Mouse (Mus musculus) testis, postnatal 14 days (tissue): ENCODE data around the gene Grap2.

Source experiments
- DNase-seq: peaks from one replicate; pipeline ENCODE4 v3.0.0; 2021; ENCODE audit warnings: low spot score

Grap2 gene

DNA sequence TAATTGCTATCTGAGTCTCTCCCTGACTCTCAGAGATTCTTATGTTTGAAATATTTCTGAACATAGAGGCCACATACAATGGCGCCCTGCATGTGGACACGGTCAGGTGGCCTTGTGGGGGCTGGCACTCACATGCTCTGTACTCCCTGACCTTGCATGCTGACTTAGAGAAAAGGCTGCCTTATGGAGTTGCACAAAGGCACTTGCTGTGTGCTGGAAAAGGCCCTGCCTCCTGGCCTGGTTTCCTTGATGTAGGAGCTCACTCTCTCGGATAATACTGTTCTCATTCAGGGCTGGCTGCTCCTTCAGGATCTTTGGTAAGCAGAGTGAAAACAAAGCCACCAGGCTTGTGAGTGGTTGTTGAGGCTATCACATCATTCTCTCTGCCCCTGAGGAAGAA is 111.6 kb downstream of the Grap2 start:
- DNase-seq = no peak

DNA sequence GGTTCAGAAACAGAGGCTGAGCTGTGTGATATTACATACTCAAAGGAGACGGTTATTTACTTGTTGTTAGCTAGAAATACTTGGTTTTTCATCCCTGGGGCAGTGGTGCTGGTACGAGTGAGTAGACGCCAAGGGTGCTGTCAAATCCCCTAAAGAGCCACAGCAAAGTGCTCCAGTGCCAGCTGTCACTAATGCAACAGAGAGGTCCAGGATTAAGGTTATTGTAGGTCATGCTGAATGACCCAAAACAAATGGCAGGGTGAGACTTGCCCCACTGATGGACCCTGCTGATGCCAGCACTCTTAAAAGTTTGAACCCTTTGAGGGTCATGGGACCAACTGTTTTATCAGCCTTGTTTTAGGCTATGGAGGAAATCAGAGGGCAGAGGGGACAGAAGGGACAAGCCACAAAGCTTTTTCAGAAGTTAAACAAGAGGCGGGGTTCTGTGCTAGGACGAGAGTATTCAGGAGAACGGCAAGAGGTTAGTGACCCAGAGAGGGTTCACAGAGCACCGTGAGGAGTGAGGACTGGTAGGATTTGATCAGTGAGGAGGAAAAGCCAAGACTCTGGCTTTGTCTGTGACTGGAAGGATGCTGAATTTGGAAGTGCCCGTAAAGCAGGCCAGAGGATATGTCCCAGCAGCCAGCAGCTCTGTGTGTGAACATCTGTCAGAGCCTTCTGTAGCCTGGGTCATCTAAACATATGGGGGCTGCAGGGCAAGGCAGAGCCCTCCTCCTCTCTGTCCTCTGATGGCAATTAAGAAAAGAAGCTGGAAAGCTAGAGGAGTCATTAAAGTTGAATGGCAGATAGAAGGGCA is 112.6 kb downstream of the Grap2 start:
- no peak for DNase-seq

DNA sequence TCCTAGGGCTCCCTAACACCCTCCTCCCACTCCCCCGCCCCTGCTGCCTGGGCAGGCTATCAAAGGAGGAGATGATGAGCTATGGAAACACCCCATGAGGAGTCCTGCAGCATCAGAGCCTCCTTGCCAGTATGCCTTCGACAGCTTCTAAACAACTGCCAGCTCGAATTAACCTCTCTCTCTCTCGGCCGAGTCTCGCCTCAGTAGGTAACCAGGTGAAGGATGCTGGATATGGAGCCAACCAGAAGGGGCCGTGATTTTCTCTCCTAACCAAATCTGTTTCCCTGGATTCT is 113.2 kb downstream of the Grap2 start:
- no peak for DNase-seq

DNA sequence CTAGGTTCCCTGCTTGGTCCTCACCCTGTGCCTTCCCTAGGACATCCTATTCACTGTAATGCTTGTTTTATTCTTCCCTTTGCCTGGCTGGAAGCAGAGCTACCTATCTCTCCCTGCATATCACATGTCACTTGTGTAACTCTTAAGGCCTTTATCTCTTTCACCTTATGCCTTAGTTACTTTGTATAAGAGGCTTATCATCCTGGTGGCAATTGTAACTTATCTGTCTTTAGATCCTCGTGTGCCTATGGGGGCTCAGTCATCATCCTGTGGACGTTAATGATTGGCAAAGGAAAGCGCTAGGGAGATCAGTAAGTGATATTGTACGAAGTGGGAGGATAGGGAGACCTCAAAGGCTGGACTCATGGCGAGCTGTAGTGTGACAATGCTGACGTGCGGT is 116.1 kb downstream of the Grap2 start:
- DNase-seq = no peak

DNA sequence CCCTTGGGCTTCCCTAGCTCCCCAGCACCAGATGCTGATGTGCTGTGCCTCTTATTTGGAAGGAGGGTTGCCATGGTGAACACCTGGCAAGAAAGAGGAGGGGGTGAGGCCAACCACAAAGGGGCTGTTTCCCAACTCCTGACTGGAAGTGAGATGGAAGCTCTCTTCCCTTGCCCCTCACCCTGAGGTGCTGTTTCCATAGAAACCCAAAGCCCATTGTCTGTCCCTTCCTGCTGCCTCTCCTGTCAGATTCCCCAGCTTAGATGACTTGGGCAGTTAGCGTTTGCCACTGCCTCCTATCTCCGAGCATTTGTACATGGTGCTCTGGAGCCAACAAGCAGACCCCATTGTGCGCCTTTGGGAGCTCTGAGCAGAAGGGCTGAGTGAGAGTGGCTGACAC is 121.1 kb downstream of the Grap2 start:
- DNase-seq = no peak

DNA sequence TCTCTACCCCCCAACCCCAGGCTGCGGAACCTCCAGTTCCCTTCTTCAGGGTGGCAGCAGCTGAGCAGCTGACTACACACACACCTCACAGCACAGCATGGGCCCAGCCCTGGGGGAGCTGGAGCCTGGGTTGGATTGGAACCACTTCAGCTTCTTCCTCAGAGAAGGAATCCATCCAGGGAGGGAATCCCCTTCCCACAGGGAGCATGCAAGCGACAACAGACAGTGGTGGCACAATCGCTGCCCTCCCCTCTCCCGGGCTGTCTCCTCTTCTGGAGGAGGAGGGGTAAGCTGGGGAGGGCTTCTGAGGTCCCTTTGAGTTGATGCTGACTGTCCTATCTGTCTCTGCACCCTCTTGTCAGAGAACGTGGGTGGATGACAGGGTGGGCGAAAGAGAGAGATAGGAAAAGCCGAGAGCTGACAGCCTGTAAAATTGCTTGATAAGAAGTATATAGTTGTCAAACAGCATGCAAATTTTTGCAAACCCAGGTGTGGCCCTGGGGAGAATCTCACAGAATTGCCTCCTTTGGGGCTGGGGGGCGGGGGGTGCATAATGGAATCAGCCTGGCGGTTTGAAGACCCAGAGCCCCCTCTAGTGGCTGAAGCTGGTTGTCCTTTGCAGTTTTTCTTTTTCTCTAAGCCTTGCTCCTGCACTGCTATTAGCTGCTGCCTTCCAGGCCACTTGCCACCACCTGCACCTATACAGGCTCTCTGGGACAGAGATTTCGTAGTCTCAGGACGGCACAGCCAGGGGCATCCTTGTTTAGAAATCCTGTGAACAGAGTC is 121.9 kb downstream of the Grap2 start:
- DNase-seq = no peak

DNA sequence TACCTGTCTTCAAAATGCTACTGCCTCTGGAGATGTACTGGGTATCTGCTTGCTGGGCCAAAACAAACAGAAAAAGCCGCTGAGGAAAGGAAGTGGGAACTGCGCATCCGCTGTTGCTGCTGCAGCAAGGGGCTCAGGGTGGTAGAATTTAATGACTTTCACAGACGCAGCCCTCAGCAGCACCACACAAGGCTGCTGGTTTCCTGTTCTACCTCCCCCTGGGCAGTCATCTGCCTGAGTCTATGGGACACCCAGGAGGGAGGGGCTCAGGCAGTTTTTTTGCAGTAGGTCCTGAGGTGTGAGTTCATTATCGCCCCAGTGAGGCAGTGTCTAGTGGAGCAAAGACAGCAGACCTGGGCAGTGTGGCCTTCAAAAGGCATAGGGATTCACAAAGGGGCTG is 125.2 kb downstream of the Grap2 start:
- no peak for DNase-seq

DNA sequence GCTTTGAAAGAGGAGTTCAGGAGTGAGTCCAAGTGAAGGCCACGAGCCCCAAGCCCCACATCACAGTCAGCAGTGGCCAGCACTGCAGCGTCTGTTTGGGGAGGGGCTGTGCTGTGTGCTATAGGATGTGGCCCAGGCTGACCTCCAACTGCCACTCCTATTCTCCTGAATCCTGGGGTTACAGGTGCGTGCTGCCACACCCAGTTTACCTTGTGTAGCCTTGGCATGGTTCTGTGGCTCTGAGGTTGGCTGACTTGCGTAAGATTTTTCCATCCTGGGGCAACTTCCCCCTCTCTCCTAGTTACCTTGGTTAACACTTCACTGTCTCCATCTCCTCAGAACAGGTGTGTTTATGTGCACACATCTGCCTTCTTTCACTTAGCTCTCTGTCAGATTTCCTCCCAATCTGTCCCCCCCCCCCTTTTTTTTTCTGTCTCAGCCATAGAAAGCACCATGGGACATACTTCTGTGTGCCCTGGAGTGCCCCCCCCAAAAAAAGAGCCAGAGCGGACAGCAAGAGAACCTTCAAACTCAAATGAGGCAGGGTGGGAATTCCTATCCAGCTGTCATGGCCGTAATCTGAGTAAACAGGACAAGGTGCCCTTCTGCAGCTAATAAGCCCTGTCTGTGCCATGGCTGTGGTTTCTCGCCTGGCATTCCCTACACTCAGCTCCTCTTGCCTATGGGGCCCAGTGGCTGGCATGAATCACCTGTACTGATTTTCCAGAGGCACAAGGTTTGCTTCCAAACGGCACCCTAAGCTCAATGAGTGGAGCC is 129.3 kb downstream of the Grap2 start:
- DNase-seq = no peak
